Mouse (Mus musculus) limb, embryonic 11.5 days (tissue): Measurements from ENCODE around the gene 1700001O22Rik. TPM values are rescaled to one million over a fixed set of nuclear protein-coding genes. Genes with fewer than 3 reads are reported as not detected.

Experiments
- ATAC-seq: fragments of 200-750 bp; cut with Nextera tagmentation; 2 replicates; pipeline ENCODE4 v1.8.0; 2017; ENCODE audit warnings: low read depth; ENCODE audit not compliant: insufficient number of reproducible peaks, low FRiP score, low TSS enrichment
- DNase-seq: peaks from one replicate; pipeline ENCODE4 v3.0.0-alpha.2; 2015; ENCODE audit warnings: low spot score
- H3K27ac ChIP-seq: fragments of 300-500 bp; sonication (generic); replicated peaks from 2 replicates; pipeline ENCODE4 v1.5.1; 2014; ENCODE audit warnings: low read depth, mild to moderate bottlenecking, low read length
- H3K27me3 ChIP-seq: fragments of 300-500 bp; sonication (generic); 2 replicates; pipeline ENCODE4 v1.6.1; 2014; ENCODE audit warnings: mild to moderate bottlenecking, low read length, mixed read lengths; ENCODE audit not compliant: control insufficient read depth, insufficient read depth
- H3K36me3 ChIP-seq: fragments of 300-500 bp; sonication (generic); 2 replicates; pipeline ENCODE4 v1.6.1; 2014; ENCODE audit warnings: mild to moderate bottlenecking, low read length, moderate library complexity, mixed read lengths; ENCODE audit not compliant: control insufficient read depth, insufficient read depth
- H3K4me1 ChIP-seq: fragments of 300-500 bp; sonication (generic); 2 replicates; pipeline ENCODE4 v1.6.1; 2014; ENCODE audit warnings: low read length, mixed read lengths; ENCODE audit not compliant: control insufficient read depth, insufficient read depth
- H3K4me2 ChIP-seq: fragments of 300-500 bp; sonication (generic); 2 replicates; pipeline ENCODE4 v1.6.1; 2014; ENCODE audit warnings: low read depth, mild to moderate bottlenecking, moderate library complexity; ENCODE audit not compliant: severe bottlenecking
- H3K4me3 ChIP-seq: fragments of 300-500 bp; sonication (generic); 2 replicates; pipeline ENCODE4 v1.5.1; 2014; ENCODE audit warnings: low read depth, low read length
- H3K9ac ChIP-seq: fragments of 300-500 bp; sonication (generic); 2 replicates; pipeline ENCODE4 v1.6.1; 2014; ENCODE audit warnings: mild to moderate bottlenecking, low read length
- H3K9me3 ChIP-seq: fragments of 300-500 bp; sonication (generic); 2 replicates; pipeline ENCODE4 v1.6.1; 2016; ENCODE audit warnings: low read length; ENCODE audit not compliant: control insufficient read depth
- WGBS: fragments of 180-500 bp; shearing (Covaris S2); extraction: QIAGEN DNeasy Blood & Tissue Kit; methylation state at CpG from one replicate; pipeline ENCODE4 v1.1.7; 2014; 5-methylcytosine and 5-hydroxymethylcytosine counted together
- polyA plus RNA-seq: library from polyadenylated mRNA; unstranded; fragments of >200 nt; fragmentation: Nextera tagmentation; extraction: Ambion mirVana; gene quantifications from 2 replicates; pipeline ENCODE4 v1.2.1, GENCODE M21; 2014

The 1700001O22Rik gene
- polyA plus RNA-seq, 1 experiment from 2014 or later: 3.9 TPM

DNA sequence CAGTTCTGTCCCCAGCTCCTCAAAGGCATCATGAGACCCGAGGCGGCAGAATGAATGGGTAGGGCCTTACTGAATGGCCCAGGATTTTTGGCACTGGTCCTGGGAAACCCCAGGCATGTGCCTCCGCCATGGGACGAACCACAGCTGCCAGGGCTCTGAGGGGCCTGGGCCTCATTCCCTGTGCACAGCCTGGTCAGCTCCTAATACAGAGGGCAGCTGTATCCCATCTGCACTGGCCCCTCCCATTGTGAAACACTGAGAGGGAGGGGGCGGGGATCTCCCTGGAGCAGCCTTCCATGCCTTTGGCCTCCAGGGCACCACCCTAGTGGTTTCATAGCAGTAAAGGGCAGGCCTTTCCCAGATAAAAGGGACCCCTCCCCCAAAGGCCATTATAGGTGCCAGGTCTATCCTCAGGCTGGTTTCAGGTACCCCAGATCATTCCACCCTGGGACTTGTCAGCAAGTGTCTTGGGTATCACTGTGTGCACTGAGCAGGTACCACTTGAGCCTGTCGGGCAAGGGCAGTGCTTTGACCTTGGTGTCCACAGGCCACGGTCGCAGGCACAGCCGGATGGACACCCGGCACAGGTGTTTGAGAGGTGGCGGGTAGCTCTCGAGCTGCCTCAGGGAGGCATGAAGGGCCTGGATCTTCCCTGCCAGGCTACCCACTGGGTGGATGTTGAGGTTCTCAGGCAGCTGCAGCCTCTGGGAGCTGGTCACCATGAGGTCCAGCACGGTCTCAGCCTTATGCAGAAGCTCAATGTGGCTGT, 20.1 kb upstream of the 1700001O22Rik start:
- H3K9ac ChIP-seq: no peak overlapping the region
- H3K27ac ChIP-seq: no peak overlapping the region
- WGBS: 70% methylated on average over 13 of the region's 13 CpGs
- H3K27me3 ChIP-seq: no peaks in the 10 kb centered on the region
- H3K4me1 ChIP-seq: peaks cover 10% of the 10 kb centered on the region
- 0 out of 2 replicates have a peak overlapping the region, but pooled peaks have one; percentile 3 for H3K4me2 ChIP-seq
- H3K36me3 ChIP-seq: peaks cover 53% of the 10 kb centered on the region
- DNase-seq: no peak
- H3K9me3 ChIP-seq: peaks cover 3% of the 10 kb centered on the region; the same call in 1 of the 2 replicates
- no peak; the same call in 1 of the 2 replicates for ATAC-seq
- H3K4me3 ChIP-seq: no peak overlapping the region

DNA sequence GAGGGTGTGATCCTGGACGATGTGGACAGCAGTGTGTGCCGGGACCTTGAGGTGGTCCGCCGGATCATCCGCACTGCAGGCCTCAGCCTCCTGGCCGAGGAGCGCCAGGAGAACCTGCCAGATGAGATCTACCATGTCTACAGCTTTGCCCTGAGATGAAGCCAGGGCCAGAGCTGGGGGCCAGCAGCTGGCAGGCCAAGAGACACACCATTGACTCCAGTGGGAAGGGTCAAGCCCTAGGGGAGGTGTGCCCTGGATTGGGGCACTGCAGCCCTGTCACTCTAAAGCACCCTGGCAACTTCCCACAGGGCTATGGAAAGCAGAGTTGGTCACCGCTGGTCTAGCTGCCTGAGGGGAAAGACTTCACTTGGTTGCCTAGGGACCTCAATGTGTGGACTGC, 19.0 kb upstream of the 1700001O22Rik start:
- H3K27ac ChIP-seq: no peak overlapping the region
- DNase-seq: no peak
- H3K36me3 ChIP-seq: peaks cover 56% of the 10 kb centered on the region
- H3K4me3 ChIP-seq: no peak overlapping the region
- ATAC-seq: no peak
- H3K9ac ChIP-seq: no peak overlapping the region
- H3K4me1 ChIP-seq: peaks cover 10% of the 10 kb centered on the region
- H3K9me3 ChIP-seq: peaks cover 3% of the 10 kb centered on the region; the same call in 1 of the 2 replicates
- 90% methylated on average over 8 of the region's 8 CpGs for WGBS
- H3K27me3 ChIP-seq: no peaks in the 10 kb centered on the region
- no peak overlapping the region for H3K4me2 ChIP-seq

DNA sequence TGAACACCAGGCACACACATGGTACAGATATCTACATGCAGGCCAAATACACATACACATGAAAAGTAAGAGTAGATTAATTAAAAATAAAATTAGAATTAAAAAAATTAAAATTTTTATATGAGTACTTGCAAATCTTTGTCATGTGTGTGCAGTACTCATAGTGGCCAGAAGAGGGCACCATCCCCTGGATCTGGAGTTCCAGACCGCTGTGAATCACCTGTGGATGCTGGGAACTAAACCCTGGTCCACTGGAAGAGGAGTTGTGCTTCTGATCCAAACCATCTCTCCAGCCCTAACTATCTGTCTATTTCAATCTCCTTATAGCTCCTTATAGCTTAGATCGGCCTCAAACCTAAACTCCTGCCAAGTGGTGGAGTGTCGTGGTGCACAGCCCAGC, 17.6 kb upstream of the 1700001O22Rik start:
- no peak for DNase-seq
- H3K27me3 ChIP-seq: no peaks in the 10 kb centered on the region
- H3K4me2 ChIP-seq: no peak overlapping the region
- H3K4me1 ChIP-seq: peaks cover 4% of the 10 kb centered on the region; the same call in 1 of the 2 replicates
- no peak overlapping the region for H3K9ac ChIP-seq
- no peak overlapping the region for H3K4me3 ChIP-seq
- no peak for ATAC-seq
- peaks cover 61% of the 10 kb centered on the region for H3K36me3 ChIP-seq
- no peak overlapping the region for H3K27ac ChIP-seq
- WGBS: 95% methylated on average over 3 of the region's 3 CpGs
- peaks cover 3% of the 10 kb centered on the region; the same call in 1 of the 2 replicates for H3K9me3 ChIP-seq

DNA sequence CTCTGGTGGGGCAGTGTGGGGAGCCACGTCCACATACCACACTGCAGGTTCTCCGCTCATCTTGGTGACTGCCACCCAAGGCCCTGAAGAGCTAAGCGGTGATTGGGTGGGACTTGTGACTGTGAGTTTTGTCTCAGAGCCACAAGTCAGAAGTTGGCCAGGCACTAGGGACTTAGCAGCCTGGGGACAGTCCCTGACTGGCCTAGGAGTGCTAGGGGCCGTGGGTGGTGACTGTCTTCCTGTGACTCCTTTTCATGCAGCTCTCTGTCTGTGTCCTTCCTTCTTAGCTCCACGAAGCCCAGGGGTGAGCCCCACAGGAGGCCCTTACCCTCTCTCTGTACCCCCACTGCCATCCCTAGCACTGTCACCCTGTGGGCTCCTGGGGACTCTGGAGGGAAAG, 16.4 kb upstream of the 1700001O22Rik start:
- H3K4me3 ChIP-seq: no peak overlapping the region
- no peak for ATAC-seq
- no peak overlapping the region for H3K4me2 ChIP-seq
- peaks cover 4% of the 10 kb centered on the region; the same call in 1 of the 2 replicates for H3K4me1 ChIP-seq
- H3K9ac ChIP-seq: no peak overlapping the region
- peaks cover 3% of the 10 kb centered on the region; the same call in 1 of the 2 replicates for H3K9me3 ChIP-seq
- H3K36me3 ChIP-seq: peaks cover 54% of the 10 kb centered on the region
- H3K27me3 ChIP-seq: no peaks in the 10 kb centered on the region
- WGBS: 90% methylated on average over 5 of the region's 5 CpGs
- no peak overlapping the region for H3K27ac ChIP-seq
- DNase-seq: no peak

DNA sequence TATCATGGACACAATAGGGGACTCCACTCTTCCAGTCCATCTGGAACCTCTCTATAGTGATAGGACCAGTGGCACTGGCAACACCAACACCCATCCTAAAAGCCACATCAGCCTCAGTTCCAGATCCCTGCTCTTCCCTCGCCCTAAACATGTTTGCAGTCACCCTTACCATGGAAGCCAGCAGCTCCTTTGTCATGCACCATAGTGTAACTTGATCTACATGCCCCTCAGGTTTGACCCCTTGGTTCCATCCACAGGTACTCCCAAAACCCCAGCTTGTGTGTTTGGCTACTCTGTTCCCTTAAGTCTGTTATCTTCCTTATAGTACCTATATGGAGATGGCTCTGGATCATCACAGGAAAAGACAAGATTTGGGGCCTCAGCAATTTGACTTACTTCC, 12.9 kb upstream of the 1700001O22Rik start:
- no peaks in the 10 kb centered on the region for H3K27me3 ChIP-seq
- H3K27ac ChIP-seq: no peak overlapping the region
- H3K9ac ChIP-seq: no peak overlapping the region
- H3K4me2 ChIP-seq: no peak overlapping the region
- H3K4me3 ChIP-seq: no peak overlapping the region
- H3K4me1 ChIP-seq: no peaks in the 10 kb centered on the region
- no peak for ATAC-seq
- H3K9me3 ChIP-seq: peaks cover 3% of the 10 kb centered on the region; the same call in 1 of the 2 replicates
- H3K36me3 ChIP-seq: peaks cover 37% of the 10 kb centered on the region
- 90% methylated on average over 1 of the region's 1 CpGs for WGBS
- no peak for DNase-seq

DNA sequence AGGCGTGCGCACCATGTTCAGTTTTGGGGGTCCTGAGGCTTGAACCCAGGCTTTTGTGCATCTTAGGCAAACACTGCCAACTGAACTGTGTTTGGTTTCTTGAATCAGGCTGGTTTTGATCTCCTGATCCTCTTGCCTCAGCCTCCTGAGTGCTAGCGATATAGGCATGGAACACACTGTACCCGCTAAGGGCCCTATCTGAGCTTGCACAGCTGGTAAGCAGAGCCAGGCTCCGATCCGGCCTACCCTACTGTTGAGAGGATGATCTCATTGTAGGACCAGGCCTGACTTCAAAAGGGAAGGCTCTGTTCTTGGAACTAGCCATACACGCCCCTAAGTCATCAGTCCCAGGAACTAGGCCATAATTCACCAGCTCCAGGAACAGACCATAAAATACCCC, 7.1 kb upstream of the 1700001O22Rik start:
- ATAC-seq (no peak), DNase-seq (no peak)
- peaks cover 12% of the 10 kb centered on the region; the same call in 1 of the 2 replicates for H3K4me1 ChIP-seq
- H3K36me3 ChIP-seq: peaks cover 12% of the 10 kb centered on the region; the same call in 1 of the 2 replicates
- H3K4me3 ChIP-seq: no peak overlapping the region
- 74% methylated on average over 7 of the region's 7 CpGs for WGBS
- no peak overlapping the region for H3K27ac ChIP-seq
- H3K9me3 ChIP-seq: no peaks in the 10 kb centered on the region; the same call in 1 of the 2 replicates
- no peaks in the 10 kb centered on the region for H3K27me3 ChIP-seq
- no peak overlapping the region for H3K4me2 ChIP-seq
- H3K9ac ChIP-seq: no peak overlapping the region

DNA sequence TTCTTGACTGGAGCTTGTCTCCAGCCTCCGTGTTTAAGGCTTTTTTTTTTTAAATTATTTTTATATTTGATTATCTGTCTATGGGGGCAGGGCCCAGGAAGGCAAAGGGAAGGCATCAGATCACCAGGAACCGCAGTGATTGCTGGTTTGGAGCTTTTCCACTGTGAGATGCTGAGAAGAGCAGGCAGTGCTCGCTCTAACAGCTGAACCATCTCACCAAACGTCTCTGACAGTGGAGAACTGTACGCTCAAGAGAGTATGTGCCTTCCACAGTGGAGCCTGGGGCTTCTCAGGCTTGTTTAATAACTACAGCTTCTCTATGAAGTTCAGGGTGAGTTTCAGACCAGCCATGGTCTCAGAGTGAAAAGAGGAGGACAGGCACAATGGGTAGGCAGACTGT, 6.0 kb upstream of the 1700001O22Rik start:
- H3K4me3 ChIP-seq: no peak overlapping the region
- peaks cover 12% of the 10 kb centered on the region; the same call in 1 of the 2 replicates for H3K4me1 ChIP-seq

DNA sequence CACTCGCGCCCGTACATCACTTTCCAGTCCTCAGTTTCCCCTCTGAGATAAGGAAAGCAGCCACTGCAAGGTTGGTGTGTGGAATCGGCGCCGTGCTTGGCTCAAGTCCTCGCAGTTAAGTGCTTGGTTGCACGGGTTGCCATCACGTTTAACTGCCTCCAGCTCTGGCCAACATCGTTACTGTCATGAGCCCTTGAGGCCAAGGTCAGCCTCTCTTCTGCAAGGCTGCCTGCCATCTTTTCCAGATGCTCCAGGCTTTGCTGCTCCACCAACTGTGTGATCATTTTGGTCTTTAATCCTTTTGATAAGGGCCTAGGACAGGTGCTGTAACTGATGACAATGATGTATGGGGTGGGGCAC, 4.8 kb upstream of the 1700001O22Rik start:
- Histone ChIP-seq H3K4me2 (peak overlapping the region; percentile 95), H3K4me3 (peak overlapping the region; percentile 78), H3K27me3 (no peaks in the 10 kb centered on the region), H3K36me3 (peaks cover 7% of the 10 kb centered on the region; the same call in 1 of the 2 replicates), H3K9ac (peak overlapping the region; percentile 90), H3K9me3 (no peaks in the 10 kb centered on the region; the same call in 1 of the 2 replicates), H3K4me1 (peaks cover 12% of the 10 kb centered on the region; the same call in 1 of the 2 replicates), H3K27ac (peak overlapping the region; percentile 56; the same call in 1 of the 2 replicates)
- ATAC-seq: no peak
- WGBS: 5% methylated on average over 10 of the region's 10 CpGs
- DNase-seq: no peak

More for the DNA sequence above, 6.0 kb upstream of the 1700001O22Rik start:
- H3K36me3 ChIP-seq: peaks cover 12% of the 10 kb centered on the region; the same call in 1 of the 2 replicates
- no peak overlapping the region for H3K9ac ChIP-seq
- no peaks in the 10 kb centered on the region; the same call in 1 of the 2 replicates for H3K9me3 ChIP-seq
- ATAC-seq: no peak
- WGBS: 91% methylated on average over 5 of the region's 5 CpGs
- no peaks in the 10 kb centered on the region for H3K27me3 ChIP-seq
- DNase-seq: no peak
- no peak overlapping the region for H3K27ac ChIP-seq
- H3K4me2 ChIP-seq: no peak overlapping the region
